Mouse (Mus musculus) liver, embryonic 16.5 days (tissue): ENCODE results near the gene Enah. TPM values are rescaled to one million over a fixed set of nuclear protein-coding genes. Genes with fewer than 3 reads are reported as not detected.

Source experiments
- ATAC-seq: fragments of 200-750 bp; cut with Nextera tagmentation; 2 replicates; pipeline ENCODE4 v1.8.0; 2017; ENCODE audit warnings: low read depth, mild to moderate bottlenecking, moderate number of reproducible peaks, moderate library complexity
- H3K27ac ChIP-seq: fragments of 300-500 bp; sonication (generic); 2 replicates; pipeline ENCODE4 v1.5.1; 2014; ENCODE audit warnings: mild to moderate bottlenecking, low read length
- H3K27me3 ChIP-seq: fragments of 300-500 bp; sonication (generic); 2 replicates; pipeline ENCODE4 v1.6.1; 2014; ENCODE audit warnings: low read depth, low read length, mixed read lengths; ENCODE audit not compliant: control insufficient read depth, insufficient read depth
- H3K36me3 ChIP-seq: fragments of 300-500 bp; sonication (generic); 2 replicates; pipeline ENCODE4 v1.6.1; 2014; ENCODE audit warnings: mild to moderate bottlenecking; ENCODE audit not compliant: control insufficient read depth, insufficient read depth
- H3K4me1 ChIP-seq: fragments of 300-500 bp; sonication (generic); 2 replicates; pipeline ENCODE4 v1.6.1; 2014; ENCODE audit warnings: low read depth, low read length, mixed read lengths; ENCODE audit not compliant: control insufficient read depth
- H3K4me2 ChIP-seq: fragments of 300-500 bp; sonication (generic); 2 replicates; pipeline ENCODE4 v1.6.1; 2014; ENCODE audit warnings: low read depth, low read length, mixed read lengths
- H3K4me3 ChIP-seq: fragments of 300-500 bp; sonication (generic); 2 replicates; pipeline ENCODE4 v1.5.1; 2014; ENCODE audit warnings: low read depth, mild to moderate bottlenecking, low read length
- H3K9ac ChIP-seq: fragments of 300-500 bp; sonication (generic); 2 replicates; pipeline ENCODE4 v1.6.1; 2014; ENCODE audit warnings: low read depth, low read length
- H3K9me3 ChIP-seq: fragments of 300-500 bp; sonication (generic); replicated peaks from 2 replicates; pipeline ENCODE4 v1.6.1; 2016; ENCODE audit warnings: low read length; ENCODE audit not compliant: control insufficient read depth
- WGBS: fragments of 180-500 bp; shearing (Covaris S2); extraction: QIAGEN DNeasy Blood & Tissue Kit; methylation state at CpG from one replicate; pipeline ENCODE4 v1.1.7; 2014; ENCODE audit not compliant: insufficient replicate concordance; 5-methylcytosine and 5-hydroxymethylcytosine counted together
- polyA plus RNA-seq: library from polyadenylated mRNA; unstranded; fragments of >200 nt; fragmentation: Nextera tagmentation; extraction: Ambion mirVana; gene quantifications from 2 replicates; pipeline ENCODE4 v1.2.1, GENCODE M21; 2015

Enah gene
- polyA plus RNA-seq, 1 experiment from 2014 or later: 0.46 TPM

- Histone ChIP-seq H3K4me2 (no peak overlapping the region), H3K9ac (no peak overlapping the region), H3K27ac (no peak overlapping the region), H3K4me1 (no peaks in the 10 kb centered on the region), H3K36me3 (no peaks in the 10 kb centered on the region), H3K4me3 (no peak overlapping the region), H3K27me3 (no peaks in the 10 kb centered on the region), H3K9me3 (no peaks in the 10 kb centered on the region)
- ATAC-seq: no peak
These were observed 12.0 kb upstream of the Enah start for GRCm38 (mm10) chr1:182031757-182032156.

- H3K4me1 ChIP-seq: no peaks in the 10 kb centered on the region
- no peak for ATAC-seq
- no peaks in the 10 kb centered on the region for H3K36me3 ChIP-seq
- H3K27me3 ChIP-seq: no peaks in the 10 kb centered on the region
- WGBS: 58% methylated on average over 6 of the region's 6 CpGs
- H3K4me2 ChIP-seq: no peak overlapping the region
- no peak overlapping the region for H3K27ac ChIP-seq
- H3K4me3 ChIP-seq: no peak overlapping the region
- H3K9ac ChIP-seq: no peak overlapping the region
- H3K9me3 ChIP-seq: no peaks in the 10 kb centered on the region
These were observed 11.3 kb upstream of the Enah start for GRCm38 (mm10) chr1:182031066-182031465.

GRCm38 (mm10) chr1:182029989-182030649, 10.3 kb upstream of the Enah start:
- Histone ChIP-seq H3K27ac (no peak overlapping the region), H3K36me3 (no peaks in the 10 kb centered on the region), H3K9ac (no peak overlapping the region), H3K9me3 (no peaks in the 10 kb centered on the region), H3K27me3 (no peaks in the 10 kb centered on the region; the same call in 1 of the 2 replicates), H3K4me3 (no peak overlapping the region), H3K4me1 (no peaks in the 10 kb centered on the region), H3K4me2 (no peak overlapping the region)
- no peak for ATAC-seq
- WGBS: 47% methylated on average over 5 of the region's 5 CpGs

- WGBS: 63% methylated on average over 25 of the region's 25 CpGs
These were observed 8.7 kb upstream of the Enah start for GRCm38 (mm10) chr1:182028231-182029210.

GRCm38 (mm10) chr1:182027426-182027979, 7.7 kb upstream of the Enah start:
- 56% methylated on average over 9 of the region's 9 CpGs for WGBS
- no peak overlapping the region for H3K4me3 ChIP-seq
- H3K4me2 ChIP-seq: no peak overlapping the region
- H3K4me1 ChIP-seq: no peaks in the 10 kb centered on the region
- H3K27me3 ChIP-seq: peaks cover 4% of the 10 kb centered on the region; the same call in 1 of the 2 replicates
- H3K9ac ChIP-seq: no peak overlapping the region
- ATAC-seq: no peak
- H3K36me3 ChIP-seq: no peaks in the 10 kb centered on the region
- no peaks in the 10 kb centered on the region for H3K9me3 ChIP-seq
- H3K27ac ChIP-seq: no peak overlapping the region

More at GRCm38 (mm10) chr1:182028231-182029210, 8.7 kb upstream of the Enah start:
- Histone ChIP-seq H3K9me3 (no peaks in the 10 kb centered on the region), H3K9ac (no peak overlapping the region), H3K27ac (no peak overlapping the region), H3K36me3 (no peaks in the 10 kb centered on the region), H3K4me1 (no peaks in the 10 kb centered on the region), H3K4me2 (no peak overlapping the region), H3K4me3 (no peak overlapping the region), H3K27me3 (no peaks in the 10 kb centered on the region; the same call in 1 of the 2 replicates)
- ATAC-seq: no peak

GRCm38 (mm10) chr1:182026821-182027220, 7.0 kb upstream of the Enah start:
- no peaks in the 10 kb centered on the region for H3K4me1 ChIP-seq
- no peaks in the 10 kb centered on the region for H3K36me3 ChIP-seq
- H3K4me2 ChIP-seq: no peak overlapping the region
- no peak for ATAC-seq
- WGBS: 61% methylated on average over 5 of the region's 5 CpGs
- no peak overlapping the region for H3K27ac ChIP-seq
- peaks cover 6% of the 10 kb centered on the region for H3K27me3 ChIP-seq
- H3K9me3 ChIP-seq: no peaks in the 10 kb centered on the region
- no peak overlapping the region for H3K4me3 ChIP-seq
- no peak overlapping the region for H3K9ac ChIP-seq

- Histone ChIP-seq H3K9ac (no peak overlapping the region), H3K4me2 (no peak overlapping the region), H3K4me3 (no peak overlapping the region), H3K27me3 (peaks cover 13% of the 10 kb centered on the region), H3K9me3 (no peaks in the 10 kb centered on the region), H3K4me1 (no peaks in the 10 kb centered on the region), H3K36me3 (no peaks in the 10 kb centered on the region), H3K27ac (no peak overlapping the region)
- ATAC-seq: no peak
- WGBS: 67% methylated on average over 7 of the region's 7 CpGs
These were observed 6.3 kb upstream of the Enah start for GRCm38 (mm10) chr1:182026120-182026519.

- no peak overlapping the region for H3K9ac ChIP-seq
- H3K9me3 ChIP-seq: no peaks in the 10 kb centered on the region
- 61% methylated on average over 6 of the region's 6 CpGs for WGBS
- no peaks in the 10 kb centered on the region for H3K36me3 ChIP-seq
- H3K4me1 ChIP-seq: no peaks in the 10 kb centered on the region
- no peak overlapping the region for H3K4me3 ChIP-seq
- H3K27me3 ChIP-seq: peaks cover 46% of the 10 kb centered on the region
- ATAC-seq: no peak
- no peak overlapping the region for H3K4me2 ChIP-seq
- no peak overlapping the region for H3K27ac ChIP-seq
These were observed 2.0 kb upstream of the Enah start for GRCm38 (mm10) chr1:182021691-182022299.
